Mouse (Mus musculus) pancreas, adult 10 weeks (tissue): Measurements from ENCODE around the gene Gm49027. TPM values are rescaled to one million over a fixed set of nuclear protein-coding genes. Genes with fewer than 3 reads are reported as not detected.

Experiments used
- polyA plus RNA-seq: library from polyadenylated mRNA; stranded (reverse); fragments of 350-450 nt; fragmentation: Illumina TruSeq; extraction: RNeasy Lipid Tissue Mini Kit (QIAGEN cat#74804); gene quantifications from one replicate; pipeline ENCODE4 v1.2.3, GENCODE M21; 2015; ENCODE audit warnings: low read depth, low replicate concordance; ENCODE audit not compliant: insufficient read depth

Gene Gm49027
- not detected for polyA plus RNA-seq

DNA sequence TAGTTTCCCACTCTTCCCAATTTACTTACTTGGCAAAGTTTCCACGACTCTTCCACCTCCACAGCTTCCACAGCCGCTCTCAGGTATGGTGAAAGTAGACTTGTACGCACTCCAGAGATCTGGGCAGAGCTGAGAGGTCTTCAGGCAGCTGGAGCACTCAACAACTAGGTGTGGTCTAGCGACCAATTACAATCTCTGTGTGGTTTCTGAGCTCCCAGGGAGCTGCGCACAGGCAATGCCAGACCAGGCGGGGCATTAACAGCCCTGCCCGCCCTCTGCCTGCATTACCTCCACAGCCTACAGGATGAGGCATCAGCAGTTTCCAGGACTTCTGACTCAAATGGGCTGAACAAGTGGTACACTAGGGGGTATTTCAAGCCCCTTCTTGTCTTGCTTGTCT, at the start of gene Gm49027:
Gene Gm49027 (minus strand): TSS at position 208 of the 400 bp plus-strand sequence.

GRCm38 (mm10) chr5:123572357-123573186, 47.3 kb upstream of the Gm49027 start, which contains the start of gene Vps33a:
Gene Vps33a (minus strand): TSS chr5:123573038.

DNA sequence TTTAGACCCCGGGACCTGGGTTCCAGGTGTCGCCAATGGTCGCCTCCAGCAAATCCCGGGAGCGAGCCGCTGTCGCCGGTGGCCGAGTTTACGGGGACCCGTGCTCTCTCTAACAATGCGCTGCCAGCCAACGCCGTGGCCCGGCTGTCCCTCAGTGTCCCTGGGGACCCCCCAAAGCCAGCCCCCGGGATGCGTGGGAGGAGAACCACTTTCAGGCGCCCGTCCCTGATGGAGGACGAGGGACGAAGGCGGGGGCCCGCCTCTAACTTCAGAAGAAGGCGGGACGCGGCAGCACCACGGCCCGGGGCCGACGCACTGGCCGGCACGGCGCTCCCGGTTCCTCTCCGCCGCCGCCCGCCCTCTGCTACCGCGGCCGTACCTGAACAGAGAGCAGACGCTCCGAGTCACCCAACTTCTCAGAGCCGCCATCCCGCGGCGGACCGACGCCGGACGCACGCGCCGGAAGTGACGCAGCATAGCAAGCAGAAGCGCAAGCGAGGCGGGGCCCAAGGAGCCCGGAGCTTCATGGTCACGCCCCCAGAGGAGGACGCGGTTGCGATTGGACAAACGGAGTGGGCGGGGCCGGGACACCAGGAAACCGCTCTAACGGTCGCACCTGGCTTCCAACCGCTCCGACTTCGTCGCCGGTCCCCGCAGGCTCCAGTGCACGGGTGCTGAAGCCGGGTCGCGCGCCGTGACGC, 1.4 kb downstream of the Gm49027 start, which contains the start of gene Diablo:
Gene Diablo (minus strand): TSS at position 485 of the 701 bp plus-strand sequence.

GRCm38 (mm10) chr5:123510160-123510559, 15.1 kb downstream of the Gm49027 start, which contains the start of gene B3gnt4:
Gene B3gnt4 (plus strand): TSS chr5:123510460.

DNA sequence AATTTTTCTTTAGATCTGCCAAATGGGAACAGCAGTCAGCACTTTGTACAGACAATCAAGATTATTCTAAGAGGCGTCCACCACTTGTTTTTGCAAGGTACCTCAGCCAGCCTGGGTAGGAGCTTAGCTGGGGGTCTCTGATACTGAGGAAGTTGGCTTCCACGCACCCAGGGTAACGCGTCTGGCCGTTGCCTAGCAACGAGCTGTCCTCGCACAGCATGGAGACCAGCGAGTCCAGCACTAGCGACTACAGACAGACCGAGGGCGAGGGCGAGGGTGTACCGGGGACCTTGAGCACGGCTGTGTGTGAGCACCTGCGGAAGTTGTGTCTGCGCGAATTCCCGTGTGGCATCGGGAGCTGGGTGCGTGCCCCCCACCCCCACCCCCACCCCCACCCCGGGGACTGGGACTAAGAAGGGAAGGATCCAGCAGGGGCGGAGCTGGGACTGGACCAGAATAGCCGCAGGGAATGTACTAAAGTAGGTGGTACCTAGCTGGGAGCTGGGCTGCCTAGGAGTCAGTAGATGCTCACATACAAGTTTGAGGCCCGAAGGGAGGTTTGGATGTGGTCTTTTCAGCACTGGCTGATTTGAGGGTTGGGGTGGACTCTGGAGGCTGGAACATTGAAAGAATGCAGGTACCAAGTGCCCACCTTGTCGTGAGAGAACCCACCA, 36.0 kb downstream of the Gm49027 start, which contains the start of the genes Lrrc43 and Il31:
Gene Lrrc43 (plus strand): TSS at position 194 of the 674 bp plus-strand sequence.
Gene Il31 (minus strand): TSS at position 378 of the 674 bp plus-strand sequence.

Other genes with a start within 250 kb of the Gm49027 start
- gene Bcl7a, start 181.7 kb downstream of the Gm49027 start, polyA plus RNA-seq: 3.8 TPM
- 12.6 TPM for gene Mlxip, start 130.7 kb downstream of the Gm49027 start, polyA plus RNA-seq
- not detected for gene Lrrc43, start 36.2 kb downstream of the Gm49027 start, polyA plus RNA-seq
- gene Il31, start 36.0 kb downstream of the Gm49027 start, polyA plus RNA-seq: not detected
- gene B3gnt4, start 15.0 kb downstream of the Gm49027 start, polyA plus RNA-seq: not detected
- 13.4 TPM for gene Diablo, start 1.3 kb downstream of the Gm49027 start, polyA plus RNA-seq
- gene Vps33a, start 47.5 kb upstream of the Gm49027 start, polyA plus RNA-seq: 4.8 TPM
- gene Clip1, start 159.1 kb upstream of the Gm49027 start, polyA plus RNA-seq: 27.0 TPM
- 18.1 TPM for gene Zcchc8, start 195.6 kb upstream of the Gm49027 start, polyA plus RNA-seq
- 35.3 TPM for gene Rsrc2, start 223.9 kb upstream of the Gm49027 start, polyA plus RNA-seq
- gene Kntc1, start 224.2 kb upstream of the Gm49027 start, polyA plus RNA-seq: not detected